Comparison of ENCODE assay signal across 14 mouse cellular contexts in genomic region chr7:142369820-142370219, GRCm38 (mm10). TPM values are rescaled to one million over a fixed set of nuclear protein-coding genes. Genes with fewer than 3 reads are reported as not detected.
DNase-seq lines count a peak whose midpoint lies in the region; ATAC-seq lines count a peak whose summit lies in the region.
"Had no signal": no experiment of that assay in that cellular context is flagged by ENCODE, and none has a peak within 500 bp of the region (broad histone marks: within the 10 kb centered on the region; RNA-seq: fewer than 3 reads in every experiment).

No protein-coding gene starts in this region.

- peak; percentile 73 for DNase-seq in cerebellum, adult 11 months
- DNase-seq in cerebellum, postnatal 4 days (ENCODE audit: low spot score in 2 of 2): no peak
- no peak for DNase-seq in heart, adult 9 months (ENCODE audit: low spot score in 2 of 2)
- DNase-seq in brain, adult 2 months (ENCODE audit: low read depth, low spot score): peak; percentile 76
- DNase-seq in lung, adult 18-20 months: peak; percentile 57 to 77
- no peak for DNase-seq in right cerebral cortex, adult 18-20 months
- DNase-seq: adrenal gland, adult 8-10 months had no signal

- no peak for ATAC-seq in heart, embryonic 15.5 days (replicated peaks; ENCODE audit: insufficient number of reproducible peaks, insufficient read depth, low FRiP score, low read depth)
- no peak for ATAC-seq in erythroid progenitor cell, adult 5-6 weeks (replicated peaks; ENCODE audit: low FRiP score, poor library complexity, severe bottlenecking)
- ATAC-seq: forebrain, embryonic 14.5 days; intestine, embryonic 15.5 days had no signal

- peaks cover 31% of the 10 kb centered on the region for H3K4me1 ChIP-seq in heart, embryonic 15.5 days (replicated peaks)

- peaks cover 19% of the 10 kb centered on the region for H3K27me3 ChIP-seq in heart, embryonic 15.5 days

- no peaks in the 10 kb centered on the region for H3K9me3 ChIP-seq in heart, embryonic 15.5 days (replicated peaks)
- H3K9me3 ChIP-seq: intestine, embryonic 15.5 days; megakaryocyte, embryonic 14.5 days; neural tube, embryonic 15.5 days had no signal

- H3K27ac ChIP-seq in heart, embryonic 15.5 days: no peak overlapping the region
- H3K27ac ChIP-seq: intestine, embryonic 15.5 days; neural tube, embryonic 15.5 days had no signal

- H3K4me3 ChIP-seq in heart, embryonic 15.5 days: no peak overlapping the region
- H3K4me3 ChIP-seq: intestine, embryonic 15.5 days; megakaryocyte, embryonic 14.5 days; neural tube, embryonic 15.5 days had no signal

- H3K36me3 ChIP-seq in heart, embryonic 15.5 days: no peaks in the 10 kb centered on the region
- H3K36me3 ChIP-seq: intestine, embryonic 15.5 days had no signal

- no peak overlapping the region; the same call in 1 of the 2 replicates for H3K9ac ChIP-seq in heart, embryonic 15.5 days
- H3K9ac ChIP-seq: intestine, embryonic 15.5 days; neural tube, embryonic 15.5 days had no signal

- 59% methylated on average over 6 of the region's 6 CpGs for WGBS in heart, embryonic 15.5 days

- peak overlapping the region; percentile 22 for H3K4me2 ChIP-seq in heart, embryonic 15.5 days
- H3K4me2 ChIP-seq: intestine, embryonic 15.5 days; liver, embryonic 11.5 days; neural tube, embryonic 15.5 days had no signal

RNA-seq across cellular contexts. Expression of gene Ifitm10, which starts 3.7 kb away (rescaled TPM):
- polyA plus RNA-seq in heart, embryonic 15.5 days (2015; fragmentation: Nextera tagmentation; extraction: Ambion mirVana): 4.7 and 5.5 TPM in 2 replicates
- total RNA-seq in erythroid progenitor cell, adult 5-6 weeks (2015; ENCODE audit: low replicate concordance): not detected in 2 replicates
- not detected in 2 replicates for total RNA-seq in erythroid progenitor cell, adult 5-6 weeks (2017; ENCODE audit: low replicate concordance)

RNA-seq across cellular contexts. Expression of gene Gm49369, which starts 12.6 kb away (rescaled TPM):
- polyA plus RNA-seq in heart, embryonic 15.5 days (2015; fragmentation: Nextera tagmentation; extraction: Ambion mirVana): 1.2 TPM in 1 of 2 replicates, not detected in the other
- total RNA-seq in erythroid progenitor cell, adult 5-6 weeks (2015; ENCODE audit: low replicate concordance): not detected in 2 replicates
- 143 and 216 TPM in 2 replicates for total RNA-seq in erythroid progenitor cell, adult 5-6 weeks (2017; ENCODE audit: low replicate concordance)
- polyA plus RNA-seq: forebrain, embryonic 14.5 days; liver, embryonic 11.5 days; neural tube, embryonic 15.5 days had no signal

RNA-seq across cellular contexts. Expression of gene Ctsd, which starts 18.0 kb away (rescaled TPM):
- 389 and 487 TPM in 2 replicates for polyA plus RNA-seq in heart, embryonic 15.5 days (2015; fragmentation: Nextera tagmentation; extraction: Ambion mirVana)
- total RNA-seq in erythroid progenitor cell, adult 5-6 weeks (2015; ENCODE audit: low replicate concordance): 207 and 227 TPM in 2 replicates
- 161 and 184 TPM in 2 replicates for total RNA-seq in erythroid progenitor cell, adult 5-6 weeks (2017; ENCODE audit: low replicate concordance)

Comparison
In these comparisons a context has a peak if more than half of its experiments do, and no peak if none do; other contexts are left out.
1. DNase-seq: peak in cerebellum, adult 11 months (single experiment), brain, adult 2 months (single experiment) and lung, adult 18-20 months (2 of 2); none in cerebellum, postnatal 4 days (0 of 2), heart, adult 9 months (0 of 2) and right cerebral cortex, adult 18-20 months (single experiment).